Mouse (Mus musculus) common myeloid progenitor, adult 5-6 weeks (primary cell): Measurements from ENCODE around the gene Nav2. TPM values are rescaled to one million over a fixed set of nuclear protein-coding genes. Genes with fewer than 3 reads are reported as not detected.

Source experiments
- ATAC-seq: replicated peaks from 2 replicates; pipeline ENCODE4 v1.8.0; 2016; ENCODE audit warnings: low read depth, mild to moderate bottlenecking, moderate TSS enrichment, inconsistent platforms; ENCODE audit not compliant: poor library complexity, severe bottlenecking
- total RNA-seq: library from RNA; stranded (forward); fragments of 200-1000, 187-1606 nt; gene quantifications from 2 replicates; pipeline ENCODE4 v1.2.3, GENCODE M21; 2017

Gene Nav2
- total RNA-seq, 1 experiment from 2014 or later: 7.8 TPM

DNA sequence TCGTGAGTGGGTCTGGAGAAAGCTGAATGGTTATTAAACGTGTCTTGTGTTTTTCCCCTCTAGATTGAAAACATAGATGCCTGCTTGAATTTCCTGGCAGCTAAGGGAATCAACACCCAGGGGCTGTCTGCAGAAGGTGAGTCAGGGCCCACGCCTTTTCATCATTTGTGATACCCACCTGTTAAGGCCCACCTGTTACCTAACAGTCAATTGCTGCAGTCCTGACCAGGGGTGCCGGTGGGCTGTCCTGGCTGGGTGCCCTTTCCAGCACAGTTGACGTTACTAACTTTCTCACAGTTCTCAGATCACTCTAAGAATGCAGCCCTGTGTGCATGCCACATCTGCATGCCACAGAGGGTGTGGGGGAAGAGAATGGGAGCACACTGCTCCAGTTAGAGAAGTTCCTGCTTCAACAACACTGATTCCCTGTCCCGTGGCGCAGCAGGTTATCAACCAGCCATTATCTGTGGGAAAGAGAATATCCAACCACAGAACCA is 489.6 kb downstream of the Nav2 start:
- ATAC-seq: no peak

DNA sequence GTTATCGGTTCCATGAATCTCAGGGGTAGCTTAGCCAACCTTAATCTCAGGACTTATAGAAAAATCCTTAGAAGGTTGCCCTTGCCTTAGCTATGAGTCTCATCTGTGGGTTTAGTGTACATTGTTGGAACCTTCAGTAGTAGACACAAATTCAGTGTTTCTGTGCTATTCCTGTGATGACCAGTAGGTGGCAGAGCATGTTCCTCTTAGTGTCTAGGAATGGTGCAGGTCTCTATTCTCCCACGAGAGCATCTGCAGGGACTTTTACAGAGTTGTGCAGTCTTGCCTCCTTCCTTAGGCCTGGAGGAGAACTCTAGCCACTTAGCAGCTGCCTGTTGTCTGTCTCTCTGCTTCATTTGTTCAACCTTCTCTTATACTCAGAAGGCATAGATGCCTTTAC is 490.8 kb downstream of the Nav2 start:
- ATAC-seq: peak; percentile 72

DNA sequence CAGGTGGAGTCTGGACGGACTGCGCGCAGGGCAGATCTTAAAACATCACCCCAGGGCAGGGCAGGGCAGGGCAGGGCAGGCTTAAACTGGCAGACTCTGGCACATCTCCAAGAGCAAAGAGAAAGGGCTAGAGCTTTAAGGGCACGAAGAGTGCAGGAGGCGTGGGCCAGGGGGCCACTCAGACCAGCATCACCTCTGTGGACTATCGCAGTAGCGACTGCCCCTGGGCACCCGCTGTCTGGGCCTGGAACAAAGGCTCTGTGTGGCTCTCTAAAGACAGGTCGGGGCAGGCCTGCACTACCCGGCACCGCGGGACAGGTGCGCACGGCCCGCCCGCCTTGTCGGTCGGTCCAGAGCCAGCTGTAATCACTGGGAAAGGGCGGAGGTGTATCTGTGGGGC is 491.9 kb downstream of the Nav2 start:
- ATAC-seq: no peak

DNA sequence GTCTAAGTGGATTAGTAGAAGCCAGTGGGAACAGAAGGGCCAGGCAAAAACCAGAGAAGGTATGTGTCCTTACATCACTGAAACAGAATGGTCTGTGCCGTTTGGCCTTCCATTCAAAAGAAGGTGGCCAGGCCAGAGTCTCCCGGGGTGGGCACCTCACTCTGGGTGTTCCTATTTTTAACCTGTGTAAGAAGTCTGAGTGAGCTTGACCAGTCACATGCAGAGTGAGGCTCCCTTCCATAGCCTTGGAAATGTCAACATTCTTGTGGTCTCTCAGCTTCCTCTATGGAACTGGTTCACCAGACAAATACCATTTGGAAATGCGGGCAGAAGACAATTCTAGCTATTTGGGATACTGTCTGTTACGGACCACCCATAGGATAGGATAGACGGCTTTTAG is 494.0 kb downstream of the Nav2 start:
- ATAC-seq: no peak

DNA sequence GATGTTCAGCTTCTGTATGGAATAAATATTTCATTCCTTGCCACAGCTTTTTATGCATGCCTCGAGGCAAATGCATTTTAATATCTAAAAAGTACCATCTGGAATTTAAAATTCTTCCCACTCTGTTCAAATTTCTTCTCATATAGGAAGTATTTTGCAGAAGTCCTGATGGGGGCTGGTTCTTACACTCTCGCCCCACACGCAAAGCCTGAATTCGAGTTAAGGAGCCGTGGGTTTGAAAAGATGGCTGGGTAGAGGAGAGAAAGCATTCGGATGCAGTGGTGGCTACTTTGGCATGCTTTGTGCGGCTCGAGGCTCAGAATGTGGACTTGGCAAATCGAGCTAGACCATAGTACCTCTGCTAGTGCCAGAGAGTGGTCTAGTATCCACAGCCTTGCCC is 499.2 kb downstream of the Nav2 start:
- ATAC-seq: no peak

DNA sequence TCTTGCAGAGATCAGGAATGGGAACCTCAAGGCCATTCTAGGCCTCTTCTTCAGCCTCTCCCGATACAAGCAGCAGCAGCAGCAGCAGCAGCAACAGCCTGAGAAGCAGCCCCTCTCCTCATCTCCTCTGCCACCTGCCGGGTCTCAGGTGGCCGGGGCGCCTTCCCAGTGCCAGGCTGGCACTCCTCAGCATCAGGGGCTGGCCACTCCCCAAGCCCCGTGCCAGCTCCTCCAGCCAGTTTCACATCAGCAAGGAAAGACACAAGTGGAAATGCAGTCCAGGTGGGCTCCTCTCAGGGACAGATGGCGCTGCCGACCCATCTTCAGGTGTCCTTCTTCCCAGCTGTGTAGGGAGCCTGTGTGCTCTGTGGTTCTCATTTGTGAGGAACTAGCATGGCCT is 500.1 kb downstream of the Nav2 start:
- no peak for ATAC-seq

DNA sequence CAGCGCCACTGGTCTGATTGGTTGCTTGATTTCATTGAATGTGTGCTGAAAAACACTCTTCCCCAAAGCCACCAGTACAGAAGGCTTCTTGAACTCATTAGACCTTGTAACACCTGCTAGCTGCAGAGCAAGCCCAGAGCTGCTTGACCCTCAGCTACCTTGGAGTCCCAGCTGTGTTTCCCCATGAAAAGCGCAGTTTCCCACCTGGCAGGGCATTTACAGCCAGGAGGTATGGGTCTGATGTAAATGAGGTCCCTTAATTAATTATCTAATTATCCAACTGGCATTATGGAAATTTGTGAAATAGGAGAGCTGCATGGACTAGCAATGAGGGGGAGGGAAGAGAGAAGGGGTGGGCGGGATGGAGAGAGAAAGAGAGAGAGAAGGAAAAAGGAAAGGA is 500.7 kb downstream of the Nav2 start:
- no peak for ATAC-seq

DNA sequence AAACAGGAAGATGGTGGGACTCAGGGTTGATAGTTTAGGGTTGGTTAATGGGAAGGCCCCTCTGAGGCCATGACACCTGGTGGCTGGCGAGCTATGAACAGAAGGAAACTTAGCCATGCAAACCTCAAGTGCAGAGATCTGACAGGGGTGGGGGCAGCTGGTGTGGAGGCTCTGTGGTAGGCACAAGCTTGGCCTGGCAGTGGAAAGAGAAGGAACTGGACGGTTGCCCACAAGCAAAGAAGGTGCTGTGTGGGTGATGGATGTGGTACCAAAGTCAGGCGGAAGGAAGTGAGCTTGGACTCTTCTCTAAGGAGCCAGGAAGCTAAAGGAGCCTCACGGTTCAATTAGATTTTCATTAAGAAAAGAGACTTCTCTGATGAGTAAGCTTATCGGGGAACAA is 501.7 kb downstream of the Nav2 start:
- no peak for ATAC-seq

DNA sequence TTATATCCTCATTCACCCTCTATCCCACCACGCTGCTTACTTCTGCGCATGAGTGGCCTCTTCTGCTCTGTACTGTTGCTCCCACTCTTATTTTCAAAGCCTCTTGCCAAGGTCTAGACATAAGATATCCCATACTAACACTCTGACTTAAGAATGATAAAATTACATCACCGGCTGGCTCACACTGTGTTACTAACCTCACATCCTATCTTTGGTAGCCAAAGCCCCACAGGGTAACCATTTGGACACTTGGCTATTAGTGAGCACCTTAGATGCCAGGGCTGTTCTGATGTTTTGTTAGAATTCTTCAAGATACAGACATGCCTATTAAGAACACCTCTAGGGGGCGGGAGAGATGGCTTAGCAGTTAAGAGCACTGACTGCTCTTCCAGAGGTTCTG is 502.4 kb downstream of the Nav2 start:
- 0 out of 2 replicates have a peak, but pooled peaks have one; percentile 18 for ATAC-seq

DNA sequence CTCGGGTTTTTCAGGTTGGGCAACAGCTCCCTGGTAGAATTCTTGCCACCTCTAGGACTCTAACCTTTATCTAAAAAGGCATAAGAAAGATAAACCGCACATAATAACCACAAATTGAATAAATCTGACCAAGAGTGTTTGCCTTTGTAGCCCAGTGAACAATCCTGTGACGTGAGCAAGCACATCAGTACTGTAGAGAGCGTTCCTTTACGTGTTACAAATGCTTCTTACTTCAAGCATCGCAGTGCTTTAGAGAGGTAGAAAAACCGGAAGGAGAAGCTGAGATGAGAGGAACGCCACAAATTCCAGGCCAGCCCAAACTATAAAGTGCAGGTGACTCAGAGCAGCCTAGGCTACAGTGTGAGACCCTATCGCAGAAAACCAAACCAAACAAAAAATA is 503.3 kb downstream of the Nav2 start:
- no peak for ATAC-seq

DNA sequence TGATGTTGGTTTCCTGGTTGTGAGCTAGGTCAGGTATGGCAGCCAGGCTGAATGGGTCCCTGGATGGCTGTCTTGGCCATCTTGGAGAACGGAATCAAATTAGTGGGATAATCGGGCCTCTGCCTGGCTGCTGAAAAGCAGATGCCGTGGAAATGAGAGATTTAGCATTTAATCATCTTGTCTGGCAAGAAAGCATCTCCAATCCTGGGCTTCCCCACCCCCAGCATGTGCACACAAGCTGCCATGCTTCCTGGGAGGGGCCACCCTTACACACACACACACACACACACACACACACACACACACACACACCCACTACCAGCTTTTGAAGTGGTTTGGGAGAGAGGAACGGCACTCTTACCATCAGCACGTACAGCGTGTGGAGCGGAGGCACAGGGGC is 506.6 kb downstream of the Nav2 start:
- ATAC-seq: no peak

DNA sequence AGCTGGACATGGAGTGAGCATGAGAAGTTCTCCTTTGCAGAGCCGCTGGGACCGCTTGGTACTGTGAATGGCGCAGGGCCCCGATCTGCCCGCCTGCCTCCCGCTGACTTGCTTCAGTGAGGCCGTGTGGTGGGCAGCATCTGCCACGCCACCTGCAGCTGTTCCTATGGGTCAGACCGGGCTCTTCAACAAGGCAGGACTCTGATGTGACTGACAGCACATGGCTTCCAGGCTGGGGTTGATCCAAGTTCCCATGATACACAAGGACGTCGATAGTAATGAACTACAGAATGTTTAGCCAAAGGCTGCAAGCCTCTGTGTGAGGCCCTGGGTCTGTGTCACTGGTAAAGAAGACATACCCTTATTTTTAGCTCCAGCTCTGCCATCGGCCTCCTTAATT is 507.2 kb downstream of the Nav2 start:
- no peak for ATAC-seq

DNA sequence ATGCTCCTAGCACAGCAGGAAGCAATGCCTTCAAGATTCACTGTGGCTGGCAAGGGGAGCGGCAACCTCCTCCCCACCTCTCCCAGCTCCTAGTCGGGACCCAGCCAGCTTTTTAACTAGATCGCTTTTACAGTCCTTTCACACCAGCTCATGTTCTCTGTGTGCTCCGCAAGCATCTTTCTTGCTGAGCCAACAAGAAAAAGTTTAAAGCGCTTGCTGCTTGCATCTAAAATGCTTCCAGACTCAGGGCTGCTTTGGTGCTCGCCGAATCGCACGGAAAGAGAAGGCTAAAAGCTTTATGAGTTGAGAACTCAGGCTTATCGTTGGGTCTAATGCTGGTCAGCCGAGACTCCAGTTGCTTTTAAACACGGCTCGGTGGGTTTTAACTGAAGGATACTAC is 510.3 kb downstream of the Nav2 start:
- no peak for ATAC-seq

DNA sequence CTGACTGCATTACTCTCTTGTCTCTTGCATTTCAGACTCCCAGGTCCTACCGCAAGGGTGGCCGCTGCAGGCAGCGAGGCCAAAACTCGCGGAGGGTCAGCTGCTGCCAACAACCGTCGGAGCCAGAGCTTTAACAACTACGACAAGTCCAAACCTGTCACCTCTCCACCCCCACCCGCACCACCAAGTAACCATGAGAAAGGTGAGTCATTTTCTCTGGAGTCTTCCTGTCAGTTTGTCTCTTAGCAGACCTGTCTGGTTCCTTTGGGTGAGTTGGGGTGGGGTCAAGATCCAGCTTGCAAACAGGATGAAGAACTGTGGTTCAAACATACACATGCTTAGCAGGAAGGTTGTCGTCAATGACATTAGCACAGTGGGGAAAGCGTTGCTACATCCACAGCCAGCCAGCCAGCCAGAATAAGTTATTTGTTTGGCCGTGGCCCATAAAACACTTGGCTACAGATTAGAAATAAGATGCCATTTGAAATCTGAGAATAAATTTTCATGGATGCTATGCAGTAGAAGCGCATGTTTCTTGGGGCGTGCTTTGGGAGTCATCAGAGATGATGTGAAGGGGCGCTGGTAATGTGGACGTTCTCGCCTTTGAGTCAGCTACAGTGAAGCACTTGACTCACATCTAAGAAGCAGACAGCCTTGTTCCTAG is 511.8 kb downstream of the Nav2 start:
- no peak for ATAC-seq

DNA sequence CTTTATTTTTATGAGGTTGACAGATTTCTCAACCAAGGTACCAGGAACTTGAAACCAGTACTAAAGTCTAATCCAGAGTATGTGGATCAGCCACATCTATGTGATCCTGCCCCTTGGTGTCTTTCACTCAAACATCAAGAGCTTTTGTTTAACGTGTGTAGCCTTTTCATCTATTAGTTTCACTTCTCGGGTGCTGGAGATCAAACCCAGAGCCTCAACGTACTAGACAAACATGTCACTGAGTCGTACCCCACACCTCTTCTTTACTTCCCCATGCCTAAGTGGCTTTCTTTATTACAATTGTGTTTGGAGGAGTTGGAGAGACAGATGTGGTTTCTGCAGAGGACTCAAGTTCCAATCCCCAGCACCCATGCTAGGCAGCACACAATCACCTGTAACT is 512.7 kb downstream of the Nav2 start:
- ATAC-seq: no peak

DNA sequence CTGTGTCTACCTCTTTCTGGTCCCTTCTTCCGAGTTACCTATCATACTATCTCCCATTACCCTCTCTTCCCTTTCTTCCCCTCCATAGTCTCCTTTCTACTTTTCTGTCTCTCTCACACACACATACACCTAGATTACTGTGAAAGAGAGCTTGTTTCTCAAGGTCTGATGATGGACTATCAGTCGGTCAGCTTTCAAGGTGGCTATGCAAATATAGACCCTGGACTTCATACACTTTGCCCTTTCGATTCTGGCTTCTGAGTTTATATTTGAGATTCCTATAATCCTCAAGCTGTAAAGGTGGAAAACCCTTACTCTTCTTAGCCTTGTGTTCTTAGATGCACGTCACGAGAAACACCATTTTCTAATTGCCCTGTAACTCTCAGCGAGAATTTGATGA is 515.4 kb downstream of the Nav2 start:
- no peak for ATAC-seq

DNA sequence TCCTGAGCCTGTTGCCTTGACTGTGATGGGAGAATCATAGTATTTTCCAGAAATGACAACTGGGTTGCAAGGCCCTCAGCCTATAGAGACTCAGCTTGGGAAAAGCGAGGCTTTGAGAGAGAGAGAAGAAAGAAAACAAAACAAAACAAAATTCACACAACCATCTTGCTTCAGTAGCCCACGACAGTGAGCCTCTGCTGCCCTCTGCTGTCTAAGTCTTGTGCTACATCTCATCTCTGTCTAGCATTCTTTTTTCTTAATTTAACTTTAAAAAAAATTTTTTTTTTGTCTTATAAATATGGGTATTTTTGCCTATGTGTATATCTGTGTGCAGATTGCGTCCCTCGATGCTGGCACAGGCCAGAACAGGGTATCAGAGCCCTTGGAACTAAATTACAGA is 517.5 kb downstream of the Nav2 start:
- peak; percentile 61 for ATAC-seq

DNA sequence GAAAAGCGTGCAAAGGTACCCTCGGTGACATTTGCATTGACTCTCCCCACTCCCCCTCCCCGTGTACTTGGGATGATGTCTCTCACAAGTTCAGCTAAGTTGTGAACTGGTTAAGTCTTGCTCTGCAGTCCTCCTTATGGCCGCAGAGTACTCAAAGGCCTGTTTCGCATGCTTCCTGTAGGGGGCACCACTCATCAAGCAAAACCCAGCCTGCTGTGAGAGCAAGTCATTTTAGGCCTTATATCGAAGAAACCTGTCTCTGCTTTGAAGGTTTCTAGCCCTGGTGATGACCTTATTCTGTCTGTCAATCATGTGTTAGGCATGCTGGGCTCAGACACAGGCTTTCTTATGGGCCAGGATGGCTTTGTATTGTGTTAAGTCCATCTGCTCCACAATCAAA is 519.3 kb downstream of the Nav2 start:
- ATAC-seq: peak; percentile 80

DNA sequence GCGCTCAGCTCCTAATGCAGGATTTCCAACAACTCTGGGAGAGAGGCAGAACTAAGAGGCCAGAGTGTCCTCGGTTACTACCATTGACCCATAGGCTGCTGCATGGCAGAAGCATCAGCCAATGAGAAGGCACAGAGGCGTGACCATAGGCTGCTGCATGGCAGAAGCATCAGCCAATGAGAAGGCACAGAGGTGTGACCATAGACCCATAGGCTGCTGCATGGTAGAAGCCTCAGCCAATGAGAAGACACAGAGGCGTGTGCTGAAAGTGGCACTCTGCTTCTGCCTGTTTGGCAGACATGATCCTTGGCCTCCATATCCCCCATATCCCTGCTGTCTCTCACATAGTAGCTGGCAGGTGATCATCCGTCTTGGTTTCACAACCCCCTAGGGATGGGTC is 520.4 kb downstream of the Nav2 start:
- ATAC-seq: peak; percentile 75

DNA sequence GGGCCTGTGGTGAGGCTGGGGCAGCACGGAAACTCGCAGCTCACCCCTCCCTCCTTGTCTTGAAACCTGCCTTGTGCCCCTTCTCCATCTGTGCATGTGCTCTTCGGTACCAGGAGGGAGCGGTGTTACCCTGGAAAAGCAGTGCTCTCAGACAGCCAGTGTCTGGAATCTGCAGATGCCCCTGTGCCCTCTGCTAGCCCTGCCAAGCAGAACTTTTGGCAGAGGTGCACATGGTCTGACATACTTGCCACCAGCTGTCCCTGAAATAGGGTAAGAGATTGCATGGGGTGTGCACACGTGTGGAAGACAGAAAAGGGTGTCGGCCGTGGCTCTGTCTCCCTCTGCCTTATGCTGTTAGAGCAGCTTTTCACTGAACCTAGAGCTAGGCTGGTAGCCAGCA is 522.3 kb downstream of the Nav2 start:
- ATAC-seq: no peak

DNA sequence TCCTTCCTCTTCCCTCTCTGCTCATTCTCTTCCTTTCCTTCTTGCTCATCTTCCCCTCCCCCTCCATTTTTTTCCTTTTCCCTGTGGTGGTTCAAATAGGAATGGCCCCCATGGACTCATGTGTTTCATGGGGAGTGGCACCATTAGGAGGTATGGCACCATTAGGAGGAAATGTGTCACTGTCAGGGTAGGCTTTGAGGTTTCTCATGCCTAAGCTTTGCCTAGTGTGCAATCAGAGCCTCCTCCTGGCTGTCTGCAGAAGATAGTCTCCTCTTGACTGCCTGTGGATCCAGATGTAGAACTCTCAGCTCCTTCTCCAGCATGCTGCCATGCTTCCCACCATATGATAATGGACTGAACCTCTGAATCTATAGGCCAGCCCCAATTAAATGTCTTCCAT is 525.4 kb downstream of the Nav2 start:
- peak; percentile 54; the same call in 1 of the 2 replicates for ATAC-seq

DNA sequence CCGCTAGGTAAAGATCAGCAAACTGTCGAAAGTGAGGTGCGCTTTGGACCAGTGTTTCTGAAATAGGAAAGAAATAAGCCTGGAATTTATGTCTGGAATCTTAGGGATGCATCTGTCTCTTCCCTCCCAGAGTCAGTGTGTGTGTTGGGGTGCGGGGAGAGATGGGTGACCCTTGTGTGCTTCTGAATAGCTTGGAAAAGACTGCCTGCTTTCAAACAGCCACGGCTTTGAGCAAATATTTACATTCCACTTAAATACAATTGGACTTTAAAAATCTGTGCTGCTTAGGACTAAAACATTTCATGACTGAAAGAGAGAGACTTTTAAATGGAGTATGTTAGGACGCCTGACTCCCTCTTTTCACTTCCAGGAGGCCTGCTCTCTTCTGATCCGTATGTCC is 528.0 kb downstream of the Nav2 start:
- ATAC-seq: no peak
